Mouse (Mus musculus) midbrain, embryonic 15.5 days (tissue): Measurements from ENCODE around the gene Astn1. TPM values are rescaled to one million over a fixed set of nuclear protein-coding genes. Genes with fewer than 3 reads are reported as not detected.

Source experiments
- ATAC-seq: fragments of 200-750 bp; cut with Nextera tagmentation; replicated peaks from 2 replicates; pipeline ENCODE4 v1.8.0; 2017; ENCODE audit warnings: moderate TSS enrichment
- H3K27ac ChIP-seq: fragments of 300-500 bp; sonication (generic); 2 replicates; pipeline ENCODE4 v1.5.1; 2015; ENCODE audit warnings: mild to moderate bottlenecking, inconsistent platforms
- H3K27me3 ChIP-seq: fragments of 300-500 bp; sonication (generic); replicated peaks from 2 replicates; pipeline ENCODE4 v1.6.1; 2015; ENCODE audit warnings: inconsistent platforms
- H3K36me3 ChIP-seq: fragments of 300-500 bp; sonication (generic); replicated peaks from 2 replicates; pipeline ENCODE4 v1.6.1; 2015; ENCODE audit warnings: inconsistent platforms
- H3K4me1 ChIP-seq: fragments of 300-500 bp; sonication (generic); 2 replicates; pipeline ENCODE4 v1.6.1; 2015; ENCODE audit warnings: inconsistent platforms
- H3K4me2 ChIP-seq: fragments of 300-500 bp; sonication (generic); 2 replicates; pipeline ENCODE4 v1.6.1; 2015; ENCODE audit warnings: inconsistent platforms, mild to moderate bottlenecking, moderate library complexity
- H3K4me3 ChIP-seq: fragments of 300-500 bp; sonication (generic); 2 replicates; pipeline ENCODE4 v1.5.1; 2015; ENCODE audit warnings: mild to moderate bottlenecking, inconsistent platforms
- H3K9ac ChIP-seq: fragments of 300-500 bp; sonication (generic); 2 replicates; pipeline ENCODE4 v1.6.1; 2015; ENCODE audit warnings: mild to moderate bottlenecking, inconsistent platforms
- H3K9me3 ChIP-seq: fragments of 300-500 bp; sonication (generic); 2 replicates; pipeline ENCODE4 v1.6.1; 2016; ENCODE audit warnings: inconsistent platforms
- WGBS: fragments of 180-500 bp; shearing (Covaris S2); methylation state at CpG from one replicate; pipeline ENCODE4 v1.1.7; 2015; ENCODE audit warnings: mixed read lengths; 5-methylcytosine and 5-hydroxymethylcytosine counted together
- polyA plus RNA-seq: library from polyadenylated mRNA; unstranded; fragments of >200 nt; fragmentation: Nextera tagmentation; extraction: Ambion mirVana; gene quantifications from 2 replicates; pipeline ENCODE4 v1.2.1, GENCODE M21; 2015

Astn1 gene
- polyA plus RNA-seq, 1 experiment from 2014 or later: 44.3 TPM

DNA sequence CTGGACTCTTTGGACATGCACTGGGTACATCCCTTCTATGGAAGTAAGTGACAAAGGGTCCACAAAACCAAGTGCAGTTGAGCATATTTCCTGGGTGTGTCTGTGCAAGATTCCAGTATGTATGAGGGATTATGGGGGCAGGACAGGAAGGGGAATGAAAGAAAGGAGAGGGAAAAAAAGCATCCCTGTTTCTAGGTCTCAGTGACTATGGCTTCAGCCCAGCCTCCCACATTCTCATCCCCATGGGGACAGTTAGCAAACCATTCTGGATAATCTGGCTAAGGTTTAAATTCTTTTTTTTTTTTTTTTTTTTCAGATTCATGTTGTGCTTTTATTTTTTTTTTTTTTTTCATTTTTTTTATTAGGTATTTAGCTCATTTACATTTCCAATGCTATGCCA lies 280.2 kb downstream of the Astn1 start:
- ATAC-seq: no peak
- Histone ChIP-seq H3K9me3 (no peaks in the 10 kb centered on the region), H3K9ac (no peak overlapping the region), H3K27me3 (no peaks in the 10 kb centered on the region), H3K4me2 (no peak overlapping the region), H3K4me1 (no peaks in the 10 kb centered on the region), H3K4me3 (no peak overlapping the region), H3K27ac (no peak overlapping the region), H3K36me3 (no peaks in the 10 kb centered on the region)

DNA sequence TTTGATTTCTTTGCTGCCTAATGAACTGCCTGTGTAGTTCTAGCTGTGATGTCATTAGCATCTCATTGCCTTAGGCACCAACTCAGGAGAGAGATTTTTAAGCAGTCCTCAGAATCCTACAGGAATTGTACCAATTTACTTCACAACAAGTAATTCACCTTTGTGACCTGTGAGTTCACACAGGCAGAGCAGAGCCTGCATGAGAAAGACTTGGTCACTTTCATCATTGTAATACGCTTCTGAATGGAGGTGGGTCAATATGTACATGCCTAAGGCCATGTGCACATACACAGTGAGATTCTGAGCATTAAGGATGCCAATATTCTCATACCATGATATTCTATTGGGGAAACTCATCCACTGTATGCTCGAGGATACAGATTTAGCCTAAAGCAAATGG lies 290.7 kb downstream of the Astn1 start:
- Histone ChIP-seq H3K27me3 (no peaks in the 10 kb centered on the region), H3K36me3 (peaks cover 4% of the 10 kb centered on the region; the same call in 1 of the 2 replicates), H3K9me3 (no peaks in the 10 kb centered on the region), H3K27ac (no peak overlapping the region), H3K4me3 (no peak overlapping the region), H3K9ac (no peak overlapping the region), H3K4me2 (no peak overlapping the region), H3K4me1 (0 out of 2 replicates have a peak, but pooled peaks cover 11% of the 10 kb centered on the region)
- no peak; the same call in 1 of the 2 replicates for ATAC-seq
- 72% methylated on average over 2 of the region's 2 CpGs for WGBS

DNA sequence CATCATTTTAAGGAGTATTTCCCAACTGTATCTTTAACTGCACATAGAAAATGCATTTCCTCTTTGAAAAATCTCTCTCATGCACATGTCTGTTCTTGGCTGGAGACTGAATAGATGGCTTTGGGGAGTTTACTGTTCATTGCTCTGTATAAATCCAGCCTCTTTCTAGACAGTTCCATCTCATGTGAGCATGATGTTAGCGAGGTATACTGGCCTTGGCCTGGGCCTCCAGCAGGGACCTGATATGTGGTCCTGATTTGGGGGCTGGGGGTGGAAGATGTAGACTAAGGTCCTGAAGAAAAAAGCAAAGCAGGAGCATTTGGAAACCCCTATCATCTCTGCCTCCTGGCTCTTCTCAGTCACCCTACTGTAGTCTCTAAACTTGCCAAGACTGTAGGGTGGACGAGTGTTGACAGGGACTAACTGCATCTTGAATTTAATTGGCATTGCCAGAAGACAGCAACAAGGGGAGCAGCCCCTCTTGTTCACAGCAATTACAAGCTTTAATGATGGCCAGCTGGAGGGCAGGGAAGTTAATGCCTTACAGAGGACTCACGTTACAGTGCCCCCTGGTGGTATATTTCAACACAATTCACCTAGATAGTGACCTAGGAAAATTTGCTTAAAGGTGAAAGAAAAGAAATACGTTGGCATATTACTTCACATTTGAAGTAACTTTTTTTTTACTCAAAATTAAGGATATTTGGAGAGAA lies 291.9 kb downstream of the Astn1 start:
- H3K27ac ChIP-seq: no peak overlapping the region

GRCm38 (mm10) chr1:158654571-158655205 lies 292.6 kb downstream of the Astn1 start:
- Histone ChIP-seq H3K36me3 (peaks cover 6% of the 10 kb centered on the region; the same call in 1 of the 2 replicates), H3K4me1 (0 out of 2 replicates have a peak, but pooled peaks cover 11% of the 10 kb centered on the region), H3K4me2 (no peak overlapping the region), H3K9me3 (no peaks in the 10 kb centered on the region), H3K9ac (no peak overlapping the region), H3K27me3 (no peaks in the 10 kb centered on the region), H3K4me3 (no peak overlapping the region), H3K27ac (peak overlapping the region; percentile 31; the same call in 1 of the 2 replicates)
- 40% methylated on average over 3 of the region's 3 CpGs for WGBS
- peak; percentile 92 for ATAC-seq

More for the DNA sequence above, 291.9 kb downstream of the Astn1 start:
- Histone ChIP-seq H3K9ac (no peak overlapping the region), H3K27me3 (no peaks in the 10 kb centered on the region), H3K9me3 (no peaks in the 10 kb centered on the region), H3K4me2 (no peak overlapping the region), H3K36me3 (peaks cover 6% of the 10 kb centered on the region; the same call in 1 of the 2 replicates), H3K4me3 (no peak overlapping the region), H3K4me1 (0 out of 2 replicates have a peak, but pooled peaks cover 11% of the 10 kb centered on the region)
- ATAC-seq: peak; percentile 66
- WGBS: 28% methylated on average over 4 of the region's 4 CpGs

GRCm38 (mm10) chr1:158656986-158657385 lies 294.9 kb downstream of the Astn1 start:
- no peak overlapping the region for H3K4me2 ChIP-seq
- H3K27ac ChIP-seq: no peak overlapping the region
- H3K4me3 ChIP-seq: no peak overlapping the region
- no peaks in the 10 kb centered on the region for H3K9me3 ChIP-seq
- no peak overlapping the region for H3K9ac ChIP-seq
- peaks cover 10% of the 10 kb centered on the region; the same call in 1 of the 2 replicates for H3K36me3 ChIP-seq
- H3K4me1 ChIP-seq: 0 out of 2 replicates have a peak, but pooled peaks cover 11% of the 10 kb centered on the region
- 94% methylated on average over 6 of the region's 6 CpGs for WGBS
- no peak for ATAC-seq
- no peaks in the 10 kb centered on the region for H3K27me3 ChIP-seq

- Histone ChIP-seq H3K27ac (no peak overlapping the region), H3K27me3 (no peaks in the 10 kb centered on the region), H3K9me3 (no peaks in the 10 kb centered on the region), H3K4me1 (no peaks in the 10 kb centered on the region), H3K36me3 (0 out of 2 replicates have a peak, but pooled peaks cover 12% of the 10 kb centered on the region), H3K4me2 (no peak overlapping the region), H3K4me3 (no peak overlapping the region), H3K9ac (no peak overlapping the region)
- WGBS: 88% methylated on average over 3 of the region's 3 CpGs
- ATAC-seq: no peak
Observed at GRCm38 (mm10) chr1:158666001-158666400, 303.9 kb downstream of the Astn1 start.

DNA sequence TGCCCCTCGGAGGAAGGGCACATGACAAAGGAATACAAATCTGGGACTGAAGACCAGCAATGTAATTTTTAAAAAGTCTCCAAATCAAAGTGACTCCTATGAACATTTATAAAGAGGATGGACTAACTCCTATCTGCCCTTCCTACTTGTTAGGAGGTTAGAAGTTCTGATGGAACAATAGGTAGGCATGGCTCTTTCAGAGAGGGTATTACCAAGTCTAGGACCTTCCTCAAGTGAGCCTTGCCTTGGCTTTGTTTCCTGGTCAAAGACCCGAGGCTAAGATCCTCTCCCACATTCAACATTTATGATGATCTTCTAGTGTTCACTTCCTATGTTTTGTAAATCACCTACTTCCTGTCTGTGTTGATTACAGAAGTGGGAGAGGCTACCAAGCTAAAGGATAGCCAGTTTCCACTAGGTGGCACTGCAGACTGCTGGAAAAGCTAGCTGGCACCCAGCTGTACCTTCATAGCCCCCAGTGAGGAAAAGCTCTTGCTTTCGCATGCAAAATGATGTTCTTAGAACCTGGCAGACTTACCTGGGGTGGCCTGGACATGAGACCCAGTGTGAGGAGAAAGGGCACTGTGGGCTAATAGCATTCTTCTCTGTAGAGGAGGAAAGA lies 308.0 kb downstream of the Astn1 start:
- Histone ChIP-seq H3K9ac (no peak overlapping the region), H3K4me2 (no peak overlapping the region), H3K9me3 (no peaks in the 10 kb centered on the region), H3K36me3 (peaks cover 17% of the 10 kb centered on the region; the same call in 1 of the 2 replicates), H3K4me1 (no peaks in the 10 kb centered on the region), H3K4me3 (no peak overlapping the region), H3K27ac (no peak overlapping the region), H3K27me3 (no peaks in the 10 kb centered on the region)
- peak; percentile 86 for ATAC-seq
- 39% methylated on average over 3 of the region's 3 CpGs for WGBS

DNA sequence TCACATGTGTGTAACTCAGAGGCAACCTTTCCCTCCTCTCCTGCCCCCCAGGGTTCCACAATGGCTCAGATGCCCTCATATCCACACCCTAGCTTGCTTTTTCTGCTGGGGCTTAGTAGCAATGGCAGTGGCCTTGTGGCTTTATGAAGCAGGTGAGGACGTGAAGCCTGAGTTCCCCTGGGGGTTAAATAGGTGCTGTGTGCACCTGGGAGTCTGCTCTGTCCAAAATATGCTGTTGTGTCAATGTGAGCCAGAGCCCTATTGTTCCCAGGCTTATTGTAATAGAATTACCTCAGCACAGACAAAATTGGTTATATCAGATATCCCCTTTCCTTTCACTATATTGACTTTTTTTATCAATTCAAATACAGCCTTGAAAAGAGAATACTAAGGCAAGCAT lies 325.7 kb downstream of the Astn1 start:
- Histone ChIP-seq H3K9ac (no peak overlapping the region), H3K27me3 (no peaks in the 10 kb centered on the region), H3K27ac (no peak overlapping the region), H3K4me2 (no peak overlapping the region), H3K36me3 (peaks cover 13% of the 10 kb centered on the region; the same call in 1 of the 2 replicates), H3K4me3 (no peak overlapping the region), H3K9me3 (no peaks in the 10 kb centered on the region), H3K4me1 (no peaks in the 10 kb centered on the region)
- no peak for ATAC-seq
- 65% methylated on average over 1 of the region's 1 CpGs for WGBS

DNA sequence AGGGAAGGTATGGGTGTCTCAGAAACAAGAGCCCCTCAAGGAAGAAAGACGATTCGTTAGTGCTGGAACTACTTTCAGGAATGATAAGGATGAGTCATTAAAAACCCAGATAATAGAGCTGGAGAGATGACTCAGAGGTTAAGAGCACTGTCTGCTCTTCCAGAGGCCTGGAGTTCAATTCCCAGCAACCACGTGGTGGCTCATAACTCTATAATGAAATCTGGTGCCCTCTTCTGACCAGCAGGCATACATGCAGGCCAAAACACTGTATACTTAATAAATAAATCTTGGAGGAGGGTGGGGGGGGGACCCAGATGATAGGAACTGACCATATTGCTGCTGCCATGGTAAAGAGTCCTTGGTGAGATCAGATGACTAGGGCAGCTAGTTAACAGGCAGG lies 335.4 kb downstream of the Astn1 start:
- no peaks in the 10 kb centered on the region for H3K4me1 ChIP-seq
- no peaks in the 10 kb centered on the region for H3K36me3 ChIP-seq
- H3K27me3 ChIP-seq: no peaks in the 10 kb centered on the region
- no peak overlapping the region for H3K9ac ChIP-seq
- H3K9me3 ChIP-seq: no peaks in the 10 kb centered on the region
- H3K4me3 ChIP-seq: no peak overlapping the region
- no peak overlapping the region for H3K27ac ChIP-seq
- WGBS: 71% methylated on average over 3 of the region's 3 CpGs
- no peak for ATAC-seq
- no peak overlapping the region for H3K4me2 ChIP-seq

GRCm38 (mm10) chr1:158697859-158698569 lies 335.9 kb downstream of the Astn1 start:
- no peak overlapping the region for H3K27ac ChIP-seq
- H3K4me3 ChIP-seq: no peak overlapping the region
- 89% methylated on average over 10 of the region's 10 CpGs for WGBS
- no peaks in the 10 kb centered on the region for H3K27me3 ChIP-seq
- no peak overlapping the region for H3K9ac ChIP-seq
- H3K9me3 ChIP-seq: no peaks in the 10 kb centered on the region
- ATAC-seq: no peak
- no peaks in the 10 kb centered on the region for H3K4me1 ChIP-seq
- no peaks in the 10 kb centered on the region for H3K36me3 ChIP-seq
- no peak overlapping the region for H3K4me2 ChIP-seq

DNA sequence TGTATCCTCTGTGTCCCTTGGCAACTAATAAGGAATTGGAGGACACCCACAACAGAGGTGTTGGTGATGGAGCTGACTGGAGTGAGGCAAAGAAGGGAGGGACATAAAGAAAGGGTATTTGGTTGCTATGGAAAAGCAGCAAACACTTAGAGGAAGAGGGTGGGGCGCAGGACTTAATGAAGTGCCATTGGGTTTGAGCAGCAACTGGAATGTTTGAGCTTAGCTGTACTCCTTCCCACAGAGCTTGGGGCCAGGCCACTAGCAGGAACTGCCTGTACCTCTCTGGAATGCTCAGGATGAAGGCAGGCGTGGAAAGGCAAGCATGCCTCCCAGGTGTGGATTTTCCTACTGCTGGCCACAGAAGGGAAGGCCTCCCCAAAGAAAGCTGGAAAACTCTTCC lies 337.2 kb downstream of the Astn1 start:
- 91% methylated on average over 2 of the region's 2 CpGs for WGBS
- Histone ChIP-seq H3K4me1 (no peaks in the 10 kb centered on the region), H3K27me3 (no peaks in the 10 kb centered on the region), H3K4me3 (no peak overlapping the region), H3K27ac (no peak overlapping the region), H3K9me3 (no peaks in the 10 kb centered on the region), H3K9ac (no peak overlapping the region), H3K36me3 (no peaks in the 10 kb centered on the region), H3K4me2 (no peak overlapping the region)
- ATAC-seq: no peak

- no peaks in the 10 kb centered on the region for H3K9me3 ChIP-seq
- H3K4me2 ChIP-seq: no peak overlapping the region
- no peak overlapping the region for H3K4me3 ChIP-seq
- H3K4me1 ChIP-seq: no peaks in the 10 kb centered on the region
- 76% methylated on average over 2 of the region's 2 CpGs for WGBS
- H3K36me3 ChIP-seq: no peaks in the 10 kb centered on the region
- H3K27me3 ChIP-seq: no peaks in the 10 kb centered on the region
- H3K27ac ChIP-seq: no peak overlapping the region
- no peak for ATAC-seq
- H3K9ac ChIP-seq: no peak overlapping the region
Observed at GRCm38 (mm10) chr1:158700147-158700546, 338.1 kb downstream of the Astn1 start.
